Mouse (Mus musculus) heart, postnatal 14 days (tissue): ENCODE measurements around the gene Actl6b. TPM values are rescaled to one million over a fixed set of nuclear protein-coding genes. Genes with fewer than 3 reads are reported as not detected.

ENCODE experiments used
- microRNA-seq, 2 experiments: library from miRNA; unstranded; fragments of <30 nt; microRNA quantifications; one replicate each; pipeline ENCODE4 v1.2.0; 2021 to 2022
- total RNA-seq, 2 experiments: library from RNA; stranded (reverse); gene quantifications; 2 replicates each; pipeline ENCODE4 v1.2.3; 2021

Actl6b gene
- total RNA-seq, 2 experiments from 2014 or later, result not detected

Small RNAs within 50 kb of the gene (microRNA-seq; reads per million reads assigned to microRNA genes)
- gene Mir6418, result 0.81 to 1.7 reads per million in 2 experiments

Other genes starting within 250 kb of the Actl6b start
- 10 to 100 TPM; 84.2 to 84.8 TPM for gene Srrt, start 245.8 kb upstream of the Actl6b start, total RNA-seq
- gene Trip6, start 239.1 kb upstream of the Actl6b start, total RNA-seq, result 10 to 100 TPM; 14.2 to 14.3 TPM
- 1 to 10 TPM; 3.8 to 5.4 TPM for gene Slc12a9, start 219.9 kb upstream of the Actl6b start, total RNA-seq
- 10 to 100 TPM; 77.5 to 83.7 TPM for gene Ephb4, start 203.4 kb upstream of the Actl6b start, total RNA-seq
- under 1 TPM; 0.02 TPM for gene Zan, start 76.5 kb upstream of the Actl6b start, total RNA-seq
- 10 to 100 TPM; 12.5 to 16.9 TPM for gene Pop7, start 51.0 kb upstream of the Actl6b start, total RNA-seq
- 10 to 100 TPM; 28.3 to 33.8 TPM for gene Gigyf1, start 35.0 kb upstream of the Actl6b start, total RNA-seq
- gene Epo, start 20.3 kb upstream of the Actl6b start, total RNA-seq, result not detected
- gene Gnb2, start 20.0 kb upstream of the Actl6b start, total RNA-seq, result 100 to 1,000 TPM; 322 to 323 TPM
- gene Tfr2, start 16.3 kb downstream of the Actl6b start, total RNA-seq, result not detected
- 10 to 100 TPM; 22.0 to 22.3 TPM for gene Mospd3, start 47.5 kb downstream of the Actl6b start, total RNA-seq
- 100 to 1,000 TPM; 101 to 107 TPM for gene Pcolce, start 60.3 kb downstream of the Actl6b start, total RNA-seq
- under 1 TPM; 0.27 to 0.43 TPM for gene Fbxo24, start 75.5 kb downstream of the Actl6b start, total RNA-seq
- 10 to 100 TPM; 22.6 to 23.0 TPM for gene Lrch4, start 75.6 kb downstream of the Actl6b start, total RNA-seq
- 1 to 10 TPM; 6.6 to 8.5 TPM for gene Gm20605, start 75.7 kb downstream of the Actl6b start, total RNA-seq
- gene Sap25, start 87.8 kb downstream of the Actl6b start, total RNA-seq, result 1 to 10 TPM; 4.2 to 4.4 TPM
- under 1 TPM; 0.15 to 0.57 TPM for gene Irs3, start 92.2 kb downstream of the Actl6b start, total RNA-seq
- gene Agfg2, start 131.2 kb downstream of the Actl6b start, total RNA-seq, result 10 to 100 TPM; 13.0 to 13.9 TPM
- gene Nyap1, start 188.1 kb downstream of the Actl6b start, total RNA-seq, result 1 to 10 TPM; 1.4 to 1.8 TPM
- gene Tsc22d4, start 192.2 kb downstream of the Actl6b start, total RNA-seq, result 100 to 1,000 TPM; 287 to 312 TPM
- 10 to 100 TPM; 13.9 to 14.0 TPM for gene Ppp1r35, start 225.3 kb downstream of the Actl6b start, total RNA-seq
- 10 to 100 TPM; 32.7 to 33.0 TPM for gene Mepce, start 234.1 kb downstream of the Actl6b start, total RNA-seq
- 1 to 10 TPM; 1.1 to 1.3 TPM for gene Zcwpw1, start 234.3 kb downstream of the Actl6b start, total RNA-seq